Mouse (Mus musculus): ENCODE data around the gene Homez.

DNA sequence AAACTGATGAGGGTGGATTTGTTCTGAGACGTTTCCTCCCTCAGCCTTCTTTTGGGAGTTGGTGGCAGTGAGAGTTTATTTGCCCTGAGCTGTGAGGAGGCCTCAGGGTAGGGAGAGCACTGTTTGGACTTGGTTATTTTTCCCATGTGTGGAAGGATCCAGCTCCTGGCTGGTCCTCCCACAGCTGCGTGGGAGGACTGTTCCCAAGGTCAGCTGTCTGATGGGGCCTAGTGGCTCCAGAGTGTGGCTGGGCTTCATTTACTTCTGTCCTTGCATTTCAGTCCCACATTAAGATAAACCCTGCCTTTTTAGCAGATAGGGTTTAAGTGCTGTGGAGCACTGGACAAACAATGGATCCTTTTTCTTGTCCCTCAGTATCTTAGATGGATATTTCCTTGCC lies 26.7 kb upstream of the Homez start:
- TF ChIP-seq POLR2A (IDR thresholded peaks at IDR 0.05; ENCODE audit: insufficient read length, low read depth) (no peak), USF1 (IDR thresholded peaks at IDR 0.05; ENCODE audit: low read depth) (no peak), TCF12 (IDR thresholded peaks at IDR 0.05; ENCODE audit: insufficient read depth, poor library complexity, severe bottlenecking) (no peak), MYOG (IDR thresholded peaks at IDR 0.05; ENCODE audit: control insufficient read depth in 1 of 3, insufficient read depth in 1 of 3, insufficient read length in 2 of 3, low read depth in 2 of 3) (no peak), TCF3 (IDR thresholded peaks at IDR 0.05; ENCODE audit: insufficient read length, low read depth) (no peak), MYOD1 (IDR thresholded peaks at IDR 0.05; ENCODE audit: control insufficient read depth in 1 of 3, insufficient read length in 2 of 3, low read depth in 2 of 3) (no peak), MAX (IDR thresholded peaks at IDR 0.05; ENCODE audit: low read depth) (no peak)

All from myocyte (in vitro differentiated cells).